In genomic region chr10:71008721-71009120, GRCm38 (mm10) we compare ENCODE assay signal across 11 mouse cellular contexts.
"Had no signal": no experiment of that assay in that cellular context is flagged by ENCODE, and none has a peak within 500 bp of the region (broad histone marks: within the 10 kb centered on the region; RNA-seq: fewer than 3 reads in every experiment).

No protein-coding gene starts in this region.

- H3K27me3 ChIP-seq: limb, embryonic 12.5 days; liver, embryonic 15.5 days; midbrain, embryonic 13.5 days had no signal

- H3K27ac ChIP-seq: kidney, postnatal 0 days; limb, embryonic 12.5 days; liver, embryonic 15.5 days; midbrain, embryonic 13.5 days had no signal

- H3K9me3 ChIP-seq: limb, embryonic 12.5 days; liver, embryonic 15.5 days; midbrain, embryonic 13.5 days had no signal

- ATAC-seq: midbrain, embryonic 13.5 days had no signal

- H3K4me1 ChIP-seq: liver, embryonic 15.5 days; midbrain, embryonic 13.5 days had no signal

- H3K4me2 ChIP-seq: limb, embryonic 12.5 days; liver, embryonic 11.5 days; liver, embryonic 15.5 days; midbrain, embryonic 13.5 days had no signal

- DNase-seq: kidney, postnatal 36 days; layer of hippocampus, adult 9-11 months; layer of hippocampus, postnatal 36 days; right cerebral cortex, adult 18-20 months; right cerebral cortex, postnatal 25 days; thymus, postnatal 36 days had no signal

- H3K9ac ChIP-seq: limb, embryonic 12.5 days; liver, embryonic 15.5 days; midbrain, embryonic 13.5 days had no signal

- H3K4me3 ChIP-seq: limb, embryonic 12.5 days; liver, embryonic 15.5 days; midbrain, embryonic 13.5 days had no signal

- H3K36me3 ChIP-seq: limb, embryonic 12.5 days; liver, embryonic 15.5 days; midbrain, embryonic 13.5 days had no signal
